Mouse (Mus musculus): Measurements from ENCODE around the gene Bsn.

Gene Bsn

GRCm38 (mm10) chr9:108052885-108053664 is 137.1 kb downstream of the Bsn start, which contains the start of gene Amigo3:
Amigo3 (plus strand) TSS chr9:108053159.
- DNase-seq: peak; percentile 96

DNA sequence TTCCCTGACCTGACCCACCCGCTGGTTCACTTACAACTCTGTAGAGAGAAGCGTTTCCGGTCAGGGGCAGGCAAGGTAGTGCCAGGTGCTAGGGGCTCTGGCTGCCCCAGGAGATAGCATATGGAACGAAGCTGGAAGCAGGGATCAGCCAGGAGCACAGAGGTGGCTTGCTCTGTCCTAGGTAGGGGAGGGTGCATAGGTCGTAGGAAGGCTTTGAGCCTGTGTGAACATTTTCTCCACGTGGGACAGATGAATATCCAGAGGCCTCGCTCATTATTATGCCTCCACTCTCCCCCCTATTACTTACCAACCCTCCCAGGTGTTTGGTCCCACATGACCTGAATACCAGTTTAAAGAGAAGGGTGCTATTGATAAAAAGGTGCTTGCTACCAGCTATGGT is 137.8 kb downstream of the Bsn start:
- no peak for DNase-seq

DNA sequence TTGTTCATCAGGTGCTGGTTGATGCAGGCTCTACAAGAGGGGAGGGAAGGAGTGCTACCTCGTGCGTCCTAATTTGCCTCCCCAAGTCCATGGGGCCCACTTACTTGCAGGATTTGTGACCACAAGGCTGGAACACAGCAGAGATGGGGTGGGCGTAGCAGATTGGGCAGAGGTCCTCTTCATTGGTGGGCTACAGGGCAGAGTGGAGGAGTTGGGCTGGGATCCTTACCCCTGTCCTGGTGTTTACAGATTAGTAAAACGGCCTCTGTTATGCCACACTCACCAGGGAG is 138.3 kb downstream of the Bsn start:
- no peak for DNase-seq

DNA sequence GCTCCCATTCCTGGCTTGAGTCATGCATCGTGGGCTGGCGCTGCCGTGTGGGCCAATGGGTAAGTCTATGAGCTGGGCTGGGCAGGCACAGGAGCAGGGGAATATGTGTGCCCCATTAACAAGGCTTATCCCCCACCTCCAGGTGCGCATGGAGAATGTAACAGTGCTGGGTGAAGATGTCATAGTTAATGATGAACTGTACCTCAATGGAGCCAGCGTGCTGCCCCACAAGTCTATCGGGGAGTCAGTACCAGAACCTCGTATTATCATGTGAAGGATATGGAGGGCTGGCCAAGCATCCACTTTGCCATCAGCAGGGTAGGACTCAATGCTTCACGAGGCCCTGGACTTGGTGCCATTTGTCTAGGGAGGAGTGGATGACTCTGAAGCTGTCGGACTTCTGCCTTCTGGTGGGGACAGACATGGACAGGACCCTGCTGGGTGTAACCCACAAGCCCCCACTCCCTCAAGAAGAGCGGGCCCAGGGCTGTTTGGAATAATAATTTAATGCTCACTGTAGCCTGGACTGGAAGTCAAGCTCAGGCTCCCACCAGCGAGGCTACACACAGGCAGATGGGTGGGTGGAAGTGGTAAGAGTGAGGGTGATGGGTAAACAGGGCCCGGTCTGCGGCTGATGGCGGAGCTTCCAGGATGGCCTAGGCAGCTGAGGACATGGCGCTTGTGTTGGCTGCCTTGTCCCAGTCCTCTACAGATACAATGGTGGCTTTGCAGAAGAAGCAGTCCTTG is 138.8 kb downstream of the Bsn start:
- no peak for DNase-seq

DNA sequence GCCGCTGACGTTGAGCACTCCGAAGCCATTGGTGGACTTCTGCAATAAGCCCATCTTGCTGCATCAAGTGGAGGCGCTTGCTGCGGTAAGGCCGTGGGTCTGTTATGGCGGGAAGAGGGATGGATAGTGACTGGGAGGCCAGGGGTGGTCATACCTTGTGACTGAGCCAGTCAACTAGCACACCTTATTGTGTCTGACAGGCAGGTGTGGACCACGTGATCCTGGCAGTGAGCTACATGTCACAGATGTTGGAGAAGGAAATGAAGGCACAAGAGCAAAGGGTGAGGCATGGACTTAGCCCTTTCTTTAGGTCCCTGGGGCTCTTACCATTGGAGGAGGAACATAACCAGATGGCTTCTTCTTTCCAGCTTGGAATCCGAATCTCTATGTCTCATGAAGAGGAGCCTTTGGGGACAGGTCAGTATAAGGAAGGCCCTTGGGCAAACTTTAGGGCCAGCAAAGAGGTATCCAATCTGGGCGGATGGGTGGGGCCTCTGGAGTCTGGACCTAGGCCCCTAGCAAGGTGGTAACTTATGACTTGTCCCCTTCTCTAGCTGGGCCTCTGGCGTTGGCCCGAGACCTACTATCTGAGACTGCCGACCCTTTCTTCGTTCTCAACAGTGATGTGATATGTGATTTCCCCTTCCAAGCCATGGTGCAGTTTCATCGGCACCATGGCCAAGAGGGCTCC is 140.5 kb downstream of the Bsn start:
- no peak for DNase-seq

- DNase-seq: peak; percentile 98
Observed at GRCm38 (mm10) chr9:108049016-108049455, 141.1 kb downstream of the Bsn start, which contains the start of gene Gmppb. Gmppb (plus strand) TSS chr9:108049242.

- DNase-seq: no peak
Observed at GRCm38 (mm10) chr9:108048566-108048955, 141.6 kb downstream of the Bsn start.

DNA sequence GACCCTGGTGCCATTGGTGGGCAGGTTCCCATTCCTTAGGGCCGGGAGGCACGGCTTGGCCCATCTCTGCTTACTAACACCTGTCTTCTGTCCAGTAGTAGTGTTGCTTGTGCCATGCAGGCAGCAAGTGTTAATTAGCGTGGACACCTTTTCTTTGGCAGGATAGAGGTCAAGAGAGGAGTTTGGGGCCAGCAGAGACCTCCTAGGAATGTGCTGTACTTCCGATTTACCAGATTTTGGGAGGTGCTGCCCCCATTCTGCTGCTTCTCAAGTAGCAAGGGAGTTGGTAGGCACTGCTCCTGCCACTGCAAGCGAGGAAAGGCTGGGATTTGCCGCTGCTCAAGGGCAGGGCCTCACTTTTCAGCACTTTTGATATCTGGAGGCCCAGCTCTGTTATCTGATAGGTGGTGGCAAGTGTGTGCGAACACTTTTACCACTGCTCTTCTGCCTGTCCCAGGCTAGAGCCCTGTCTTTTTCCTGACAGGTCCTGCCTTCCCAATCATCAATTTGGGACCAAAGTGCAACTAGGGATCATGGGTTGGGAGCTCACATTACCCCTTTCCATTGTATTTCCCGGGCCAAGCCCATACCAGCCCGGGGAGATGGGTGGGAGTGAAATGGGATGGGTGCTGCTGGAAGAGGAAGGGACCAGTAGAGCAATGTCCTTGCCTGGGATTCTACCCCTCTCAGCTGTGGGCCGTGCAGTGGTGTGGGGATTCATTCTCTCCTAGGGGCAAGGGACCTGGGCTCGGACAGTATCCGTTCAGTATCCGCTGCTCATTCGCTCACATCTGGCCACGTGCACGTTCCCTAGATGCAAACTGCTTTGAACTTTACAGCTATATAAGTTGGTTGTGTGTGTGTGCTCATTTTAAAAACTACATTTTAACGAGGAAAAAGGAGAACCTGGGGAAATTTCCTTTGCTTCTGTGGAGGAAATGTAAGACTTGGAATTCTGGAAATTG is 142.3 kb downstream of the Bsn start:
- DNase-seq: no peak

DNA sequence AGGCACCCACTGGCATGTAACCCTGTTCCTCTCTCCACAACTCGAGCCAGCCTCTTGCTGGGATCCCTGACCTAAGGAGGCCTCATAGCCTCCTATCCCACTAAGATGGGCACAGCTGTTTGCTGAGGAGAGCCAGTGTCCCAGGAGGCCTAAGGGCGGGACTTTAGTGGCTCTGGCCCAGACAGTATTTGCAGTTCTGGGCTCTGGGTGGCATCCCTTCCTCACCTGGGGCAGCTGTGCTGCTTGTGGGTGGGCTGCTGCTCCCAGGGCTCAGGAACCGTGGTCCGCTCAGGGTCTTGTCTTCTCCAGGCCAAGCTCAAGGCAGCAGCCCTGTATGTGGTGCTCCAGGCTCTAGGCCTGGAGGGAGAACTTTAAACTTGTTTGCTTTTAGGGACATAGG is 143.6 kb downstream of the Bsn start:
- DNase-seq: no peak
